Mouse (Mus musculus) liver, adult 2 months (tissue): ENCODE measurements around the gene Smarce1.

Source experiments
- CTCF ChIP-seq: fragments of 200-500 bp; IDR thresholded peaks from 2 replicates; pipeline ENCODE4 v1.5.1; 2011; ENCODE audit warnings: low read depth, low read length, control low read depth
- POLR2A ChIP-seq: fragments of 200-500 bp; IDR thresholded peaks from 2 replicates; pipeline ENCODE4 v1.6.1; 2011; ENCODE audit warnings: low read length, control low read depth; ENCODE audit not compliant: insufficient read depth; ENCODE audit errors: extremely low read depth

- TF ChIP-seq POLR2A = no peak
- no peak for TF ChIP-seq CTCF
Observed at GRCm38 (mm10) chr11:99162972-99163686, 67.7 kb downstream of the Smarce1 start.
